Mouse (Mus musculus) ovary, postnatal 36 days (tissue): ENCODE data around the gene Itpripl1.
"Not testable (repeated sequence)": the region's sequence is repeated elsewhere in the genome, so short reads cannot be mapped to it uniquely, and the experiment has no call there.

Experiments
- DNase-seq: peaks from one replicate; pipeline ENCODE4 v3.0.0; 2022; ENCODE audit warnings: low spot score, mixed read lengths

Itpripl1 gene

DNA sequence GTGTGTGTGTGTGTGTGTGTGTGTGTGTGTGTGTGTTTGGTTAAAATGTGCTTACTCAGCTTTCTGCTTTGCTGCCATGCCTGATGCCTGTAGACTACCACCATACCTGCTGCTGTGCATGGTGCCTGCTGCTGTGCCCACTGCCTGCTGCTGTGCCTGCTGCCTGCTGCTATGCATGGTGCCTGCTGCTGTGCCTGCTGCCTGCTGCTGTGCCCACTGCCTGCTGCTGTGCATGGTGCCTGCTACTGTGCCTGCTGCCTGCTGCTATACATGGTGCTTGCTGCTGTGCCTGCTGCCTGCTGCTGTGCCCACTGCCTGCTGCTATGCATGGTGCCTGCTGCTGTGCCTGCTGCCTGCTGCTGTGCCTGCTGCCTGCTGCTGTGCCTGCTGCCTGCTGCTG lies 53.1 kb downstream of the Itpripl1 start:
- DNase-seq: not testable (repeated sequence)
